Mouse (Mus musculus): ENCODE data around the gene Fam57a. TPM values are rescaled to one million over a fixed set of nuclear protein-coding genes. Genes with fewer than 3 reads are reported as not detected.

Gene Fam57a
- polyA plus RNA-seq, 1 experiment from 2014 or later: 100 TPM

- H3K4me1 ChIP-seq: no peaks in the 10 kb centered on the region
- peak within 1 kb of the TSS; percentile 82 for H3K9ac ChIP-seq
- peak; percentile 95 for ATAC-seq (ENCODE audit: insufficient read depth, low FRiP score, low read depth)
- peak within 1 kb of the TSS; percentile 93 for H3K4me3 ChIP-seq (replicated peaks)
- 0% methylated on average over 33 of the region's 35 CpGs for WGBS
- peaks cover 15% of the 10 kb centered on the region for H3K36me3 ChIP-seq
- H3K27me3 ChIP-seq (replicated peaks): no peaks in the 10 kb centered on the region
- peak within 1 kb of the TSS; percentile 96 for H3K27ac ChIP-seq
- H3K4me2 ChIP-seq: peak within 1 kb of the TSS; percentile 73
- no peaks in the 10 kb centered on the region for H3K9me3 ChIP-seq
Observed at GRCm38 (mm10) chr11:76217390-76217800, 37.9 kb downstream of the Fam57a start, which contains the start of the genes Dbil5 and Gemin4. Gene Dbil5, plus strand, starts transcription at chr11:76217608. Gene Gemin4, minus strand, starts transcription at chr11:76217664.

GRCm38 (mm10) chr11:76224631-76225030 is 45.2 kb downstream of the Fam57a start:
- Histone ChIP-seq H3K27me3 (replicated peaks) (no peaks in the 10 kb centered on the region), H3K27ac (no peak overlapping the region), H3K9me3 (no peaks in the 10 kb centered on the region), H3K4me1 (no peaks in the 10 kb centered on the region), H3K9ac (no peak overlapping the region), H3K4me3 (replicated peaks) (no peak overlapping the region), H3K4me2 (no peak overlapping the region), H3K36me3 (peaks cover 7% of the 10 kb centered on the region; the same call in 1 of the 2 replicates)
- WGBS: 92% methylated on average over 5 of the region's 5 CpGs
- ATAC-seq (ENCODE audit: insufficient read depth, low FRiP score, low read depth): no peak

- Histone ChIP-seq H3K36me3 (peaks cover 4% of the 10 kb centered on the region; the same call in 1 of the 2 replicates), H3K4me3 (replicated peaks) (no peak overlapping the region), H3K4me1 (no peaks in the 10 kb centered on the region), H3K27ac (no peak overlapping the region), H3K9me3 (no peaks in the 10 kb centered on the region), H3K9ac (no peak overlapping the region), H3K4me2 (no peak overlapping the region), H3K27me3 (replicated peaks) (no peaks in the 10 kb centered on the region)
- ATAC-seq (ENCODE audit: insufficient read depth, low FRiP score, low read depth): no peak
Observed at GRCm38 (mm10) chr11:76225051-76225450, 45.6 kb downstream of the Fam57a start.

- no peaks in the 10 kb centered on the region for H3K27me3 ChIP-seq (replicated peaks)
- 85% methylated on average over 3 of the region's 3 CpGs for WGBS
- no peak overlapping the region for H3K4me2 ChIP-seq
- no peak overlapping the region for H3K9ac ChIP-seq
- H3K9me3 ChIP-seq: no peaks in the 10 kb centered on the region
- H3K4me3 ChIP-seq (replicated peaks): no peak overlapping the region
- H3K36me3 ChIP-seq: peaks cover 34% of the 10 kb centered on the region
- no peak for ATAC-seq (ENCODE audit: insufficient read depth, low FRiP score, low read depth)
- H3K27ac ChIP-seq: no peak overlapping the region
- no peaks in the 10 kb centered on the region for H3K4me1 ChIP-seq
Observed at GRCm38 (mm10) chr11:76236136-76236535, 56.7 kb downstream of the Fam57a start.

GRCm38 (mm10) chr11:76239750-76240149 is 60.3 kb downstream of the Fam57a start:
- ATAC-seq (ENCODE audit: insufficient read depth, low FRiP score, low read depth): no peak
- 92% methylated on average over 2 of the region's 2 CpGs for WGBS

GRCm38 (mm10) chr11:76242901-76243810 is 63.7 kb downstream of the Fam57a start, which contains the start of the genes Mrm3 and Glod4:
Gene Mrm3, plus strand, starts transcription at chr11:76243715.
Gene Glod4, minus strand, starts transcription at chr11:76243725.
- Histone ChIP-seq H3K27me3 (replicated peaks) (no peaks in the 10 kb centered on the region), H3K27ac (peak within 1 kb of the TSS; percentile 74), H3K36me3 (peaks cover 11% of the 10 kb centered on the region), H3K9me3 (no peaks in the 10 kb centered on the region), H3K4me2 (peak within 1 kb of the TSS; percentile 80), H3K4me3 (replicated peaks) (peak within 1 kb of the TSS; percentile 86), H3K4me1 (0 out of 2 replicates have a peak, but pooled peaks cover 6% of the 10 kb centered on the region), H3K9ac (peak within 1 kb of the TSS; percentile 83)
- under 1% methylated on average over 61 of the region's 61 CpGs for whole genome bisulfite sequencing
- ATAC-seq (ENCODE audit: insufficient read depth, low FRiP score, low read depth): peak; percentile 81

More at GRCm38 (mm10) chr11:76239750-76240149, 60.3 kb downstream of the Fam57a start:
- 0 out of 2 replicates have a peak, but pooled peaks cover 3% of the 10 kb centered on the region for H3K4me1 ChIP-seq
- H3K9me3 ChIP-seq: no peaks in the 10 kb centered on the region
- H3K36me3 ChIP-seq: peaks cover 11% of the 10 kb centered on the region
- no peak overlapping the region for H3K27ac ChIP-seq
- no peak overlapping the region for H3K9ac ChIP-seq
- H3K27me3 ChIP-seq (replicated peaks): no peaks in the 10 kb centered on the region
- H3K4me2 ChIP-seq: no peak overlapping the region
- no peak overlapping the region for H3K4me3 ChIP-seq (replicated peaks)

GRCm38 (mm10) chr11:76243811-76244546 is 64.5 kb downstream of the Fam57a start:
- H3K4me1 ChIP-seq: 0 out of 2 replicates have a peak, but pooled peaks cover 6% of the 10 kb centered on the region
- H3K27ac ChIP-seq: peak overlapping the region; percentile 74
- WGBS: 2% methylated on average over 34 of the region's 34 CpGs
- H3K4me2 ChIP-seq: peak overlapping the region; percentile 80
- H3K9me3 ChIP-seq: no peaks in the 10 kb centered on the region
- peak overlapping the region; percentile 83 for H3K9ac ChIP-seq
- H3K36me3 ChIP-seq: peaks cover 11% of the 10 kb centered on the region
- peak overlapping the region; percentile 86 for H3K4me3 ChIP-seq (replicated peaks)
- ATAC-seq (ENCODE audit: insufficient read depth, low FRiP score, low read depth): no peak; the same call in 1 of the 2 replicates
- H3K27me3 ChIP-seq (replicated peaks): no peaks in the 10 kb centered on the region

GRCm38 (mm10) chr11:76246439-76246838 is 67.0 kb downstream of the Fam57a start:
- H3K36me3 ChIP-seq: peaks cover 14% of the 10 kb centered on the region
- 0 out of 2 replicates have a peak, but pooled peaks cover 6% of the 10 kb centered on the region for H3K4me1 ChIP-seq
- H3K4me2 ChIP-seq: no peak overlapping the region
- no peak overlapping the region for H3K27ac ChIP-seq
- no peak overlapping the region for H3K4me3 ChIP-seq (replicated peaks)
- H3K9me3 ChIP-seq: no peaks in the 10 kb centered on the region
- H3K9ac ChIP-seq: no peak overlapping the region
- ATAC-seq (ENCODE audit: insufficient read depth, low FRiP score, low read depth): no peak
- H3K27me3 ChIP-seq (replicated peaks): no peaks in the 10 kb centered on the region

GRCm38 (mm10) chr11:76247239-76247638 is 67.8 kb downstream of the Fam57a start:
- WGBS: 57% methylated on average over 2 of the region's 2 CpGs
- H3K4me1 ChIP-seq: 0 out of 2 replicates have a peak, but pooled peaks cover 6% of the 10 kb centered on the region
- H3K9me3 ChIP-seq: no peaks in the 10 kb centered on the region
- no peak for ATAC-seq (ENCODE audit: insufficient read depth, low FRiP score, low read depth)
- no peaks in the 10 kb centered on the region for H3K27me3 ChIP-seq (replicated peaks)
- no peak overlapping the region for H3K4me2 ChIP-seq
- H3K9ac ChIP-seq: no peak overlapping the region
- no peak overlapping the region for H3K4me3 ChIP-seq (replicated peaks)
- H3K27ac ChIP-seq: no peak overlapping the region
- peaks cover 14% of the 10 kb centered on the region for H3K36me3 ChIP-seq

GRCm38 (mm10) chr11:76252036-76252435 is 72.6 kb downstream of the Fam57a start:
- Histone ChIP-seq H3K9ac (no peak overlapping the region), H3K27ac (no peak overlapping the region), H3K4me1 (0 out of 2 replicates have a peak, but pooled peaks cover 5% of the 10 kb centered on the region), H3K4me3 (replicated peaks) (no peak overlapping the region), H3K9me3 (no peaks in the 10 kb centered on the region), H3K4me2 (no peak overlapping the region), H3K36me3 (peaks cover 17% of the 10 kb centered on the region), H3K27me3 (replicated peaks) (no peaks in the 10 kb centered on the region)
- no peak for ATAC-seq (ENCODE audit: insufficient read depth, low FRiP score, low read depth)
- 60% methylated on average over 3 of the region's 3 CpGs for WGBS

- Histone ChIP-seq H3K36me3 (peaks cover 17% of the 10 kb centered on the region), H3K4me2 (no peak overlapping the region), H3K27me3 (replicated peaks) (no peaks in the 10 kb centered on the region), H3K27ac (peak overlapping the region; percentile 44; the same call in 1 of the 2 replicates), H3K9me3 (no peaks in the 10 kb centered on the region), H3K9ac (no peak overlapping the region), H3K4me1 (0 out of 2 replicates have a peak, but pooled peaks cover 5% of the 10 kb centered on the region), H3K4me3 (replicated peaks) (no peak overlapping the region)
- peak; percentile 54 for ATAC-seq (ENCODE audit: insufficient read depth, low FRiP score, low read depth)
- 44% methylated on average over 5 of the region's 5 CpGs for WGBS
Observed at GRCm38 (mm10) chr11:76253145-76253917, 73.9 kb downstream of the Fam57a start.
